Mouse (Mus musculus): ENCODE results near the gene Acot1. TPM values are rescaled to one million over a fixed set of nuclear protein-coding genes. Genes with fewer than 3 reads are reported as not detected.
A peak's percentile ranks its signal among the peaks of the same experiment; 100 is the strongest.
"Not testable (repeated sequence)": the region's sequence is repeated elsewhere in the genome, so short reads cannot be mapped to it uniquely, and the experiment has no call there.

Gene Acot1
- polyA plus RNA-seq (2012; rRNA removed) = 2.2 and 2.8 TPM in 2 replicates

DNA sequence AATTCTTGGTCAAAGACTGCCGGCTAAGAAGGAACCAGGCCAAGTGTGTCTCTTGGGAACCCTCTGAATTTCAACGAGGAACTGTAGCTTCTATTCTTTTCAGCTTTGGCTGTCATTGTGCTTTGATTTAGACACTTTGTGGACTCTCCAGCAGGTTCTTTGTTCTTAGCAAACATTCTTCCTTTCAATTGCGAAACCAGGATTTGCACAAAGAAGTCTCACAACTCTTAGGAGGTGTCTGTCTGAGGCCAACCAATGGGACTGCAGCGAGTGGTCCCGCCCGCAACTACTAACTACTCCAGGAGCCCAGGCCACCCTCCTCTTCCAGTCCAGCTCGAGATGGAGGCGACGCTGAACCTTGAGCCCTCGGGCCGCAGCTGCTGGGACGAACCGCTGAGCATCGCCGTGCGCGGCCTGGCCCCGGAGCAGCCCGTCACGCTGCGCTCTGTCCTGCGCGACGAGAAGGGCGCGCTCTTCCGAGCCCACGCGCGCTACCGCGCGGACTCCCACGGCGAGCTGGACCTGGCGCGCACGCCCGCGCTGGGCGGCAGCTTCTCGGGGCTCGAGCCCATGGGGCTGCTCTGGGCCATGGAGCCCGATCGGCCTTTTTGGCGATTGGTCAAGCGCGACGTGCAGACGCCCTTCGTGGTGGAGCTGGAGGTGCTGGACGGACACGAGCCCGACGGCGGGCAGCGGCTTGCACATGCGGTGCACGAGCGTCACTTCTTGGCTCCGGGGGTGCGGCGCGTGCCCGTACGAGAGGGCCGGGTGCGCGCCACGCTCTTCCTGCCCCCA, at the start of gene Acot1:
Acot1 (plus strand) TSS at position 320 of the 795 bp plus-strand sequence.
- peak in 1 of 2 experiments; percentile 18 for DNase-seq (ENCODE audit: low read depth in 1 of 2, low spot score in 2 of 2)
- H3K4me1 ChIP-seq (ENCODE audit: control insufficient read depth, insufficient read depth, insufficient read length); H3K27me3 ChIP-seq (ENCODE audit: control insufficient read depth, insufficient read depth, low read length); H3K27ac ChIP-seq (ENCODE audit: insufficient read depth, low read length); H3K36me3 ChIP-seq (ENCODE audit: control insufficient read depth, insufficient read depth, low read length): not testable (repeated sequence)
- 1% methylated on average over 70 of the region's 70 CpGs for WGBS
- peak within 1 kb of the TSS; percentile 52 for H3K4me3 ChIP-seq (ENCODE audit: extremely low read depth, insufficient read depth, insufficient read length)

DNA sequence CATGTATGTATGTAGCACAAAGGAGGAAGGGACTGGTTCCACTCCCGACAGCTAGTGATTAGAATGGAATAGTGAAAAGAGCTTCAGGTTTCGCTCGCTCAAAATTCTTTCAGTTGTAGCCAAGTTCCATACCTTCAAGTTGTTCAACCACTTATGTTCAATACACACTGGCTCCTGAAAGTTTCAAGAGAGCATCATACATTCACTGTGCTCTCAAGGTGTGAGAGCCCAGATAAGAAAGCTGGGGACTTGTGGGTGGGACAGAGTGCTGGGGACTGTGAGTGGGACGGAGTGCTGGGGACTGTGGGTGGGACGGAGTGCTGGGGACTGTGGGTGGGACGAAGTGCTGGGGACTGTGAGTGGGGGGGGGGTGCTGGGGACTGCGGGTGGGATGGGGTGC, 44.1 kb upstream of the Acot1 start:
- no peak for DNase-seq (ENCODE audit: low read depth in 1 of 2, low spot score in 2 of 2)
- Histone ChIP-seq H3K4me3 (ENCODE audit: extremely low read depth, insufficient read depth, insufficient read length) (no peak overlapping the region), H3K36me3 (ENCODE audit: control insufficient read depth, insufficient read depth, low read length) (no peaks in the 10 kb centered on the region), H3K27me3 (ENCODE audit: control insufficient read depth, insufficient read depth, low read length) (no peaks in the 10 kb centered on the region), H3K27ac (ENCODE audit: insufficient read depth, low read length) (no peak overlapping the region), H3K4me1 (ENCODE audit: control insufficient read depth, insufficient read depth, insufficient read length) (no peaks in the 10 kb centered on the region)
- 90% methylated on average over 7 of the region's 7 CpGs for WGBS
- TF ChIP-seq CTCF (IDR thresholded peaks at IDR 0.05; ENCODE audit: extremely low read depth, insufficient read depth, insufficient read length, insufficient replicate concordance) (no peak), POLR2A (IDR thresholded peaks at IDR 0.05; ENCODE audit: low read depth, low read length) (no peak)

DNA sequence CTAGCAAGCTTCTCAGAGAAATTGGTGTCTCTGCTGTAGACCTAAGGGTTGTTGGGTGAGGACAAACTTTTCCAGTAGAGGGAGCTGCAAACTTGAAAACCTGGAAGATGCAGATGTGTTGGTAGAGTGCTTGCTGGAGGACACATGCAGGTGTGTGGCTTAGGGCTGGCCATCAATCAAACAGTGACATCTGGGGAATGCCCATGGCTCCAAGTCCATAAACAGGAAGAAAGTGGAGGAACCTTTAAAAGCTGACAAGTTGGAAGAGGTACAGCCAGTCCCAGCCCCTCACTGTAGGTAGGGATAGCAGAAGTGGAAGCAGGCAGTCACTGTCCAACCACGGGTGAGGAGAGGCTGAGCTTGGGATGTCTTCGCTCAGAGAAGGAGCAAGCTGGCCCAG, 37.2 kb upstream of the Acot1 start:
- Histone ChIP-seq H3K4me1 (ENCODE audit: control insufficient read depth, insufficient read depth, insufficient read length) (no peaks in the 10 kb centered on the region), H3K36me3 (ENCODE audit: control insufficient read depth, insufficient read depth, low read length) (no peaks in the 10 kb centered on the region), H3K4me3 (ENCODE audit: extremely low read depth, insufficient read depth, insufficient read length) (no peak overlapping the region), H3K27me3 (ENCODE audit: control insufficient read depth, insufficient read depth, low read length) (no peaks in the 10 kb centered on the region), H3K27ac (ENCODE audit: insufficient read depth, low read length) (no peak overlapping the region)
- WGBS = 22% methylated on average over 2 of the region's 2 CpGs
- DNase-seq (ENCODE audit: low read depth in 1 of 2, low spot score in 2 of 2) = peak; percentile 26 to 41
- TF ChIP-seq POLR2A (IDR thresholded peaks at IDR 0.05; ENCODE audit: low read depth, low read length) (no peak), CTCF (IDR thresholded peaks at IDR 0.05; ENCODE audit: extremely low read depth, insufficient read depth, insufficient read length, insufficient replicate concordance) (peak; percentile 38; the same call in 1 of the 2 replicates)

DNA sequence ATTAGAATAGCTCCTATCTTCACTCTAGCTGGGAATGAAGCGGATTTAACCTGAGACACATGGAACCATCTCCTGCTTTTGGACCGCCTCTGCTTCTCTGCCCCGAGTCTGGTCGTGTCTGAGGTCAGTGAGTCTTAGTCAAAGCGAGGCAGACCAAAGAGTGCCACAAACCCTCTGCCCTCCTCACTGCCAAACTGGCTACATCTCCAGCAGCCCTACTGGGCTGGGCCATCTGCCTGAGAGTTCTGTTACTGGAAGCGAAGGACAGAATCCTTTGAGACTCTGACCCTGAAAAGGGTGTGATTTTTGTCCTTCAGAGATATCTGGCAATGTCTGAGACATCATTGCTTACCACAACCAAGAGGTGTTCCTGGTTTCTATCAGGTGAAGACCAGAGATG, 30.4 kb upstream of the Acot1 start:
- no peaks in the 10 kb centered on the region for H3K27me3 ChIP-seq (ENCODE audit: control insufficient read depth, insufficient read depth, low read length)
- no peak overlapping the region for H3K27ac ChIP-seq (ENCODE audit: insufficient read depth, low read length)
- no peak overlapping the region for H3K4me3 ChIP-seq (ENCODE audit: extremely low read depth, insufficient read depth, insufficient read length)
- no peak for TF ChIP-seq CTCF (IDR thresholded peaks at IDR 0.05; ENCODE audit: extremely low read depth, insufficient read depth, insufficient read length, insufficient replicate concordance)
- no peak for TF ChIP-seq POLR2A (IDR thresholded peaks at IDR 0.05; ENCODE audit: low read depth, low read length)
- DNase-seq (ENCODE audit: low read depth in 1 of 2, low spot score in 2 of 2) = no peak
- no peaks in the 10 kb centered on the region for H3K4me1 ChIP-seq (ENCODE audit: control insufficient read depth, insufficient read depth, insufficient read length)
- no peaks in the 10 kb centered on the region for H3K36me3 ChIP-seq (ENCODE audit: control insufficient read depth, insufficient read depth, low read length)
- WGBS = 88% methylated on average over 6 of the region's 6 CpGs

DNA sequence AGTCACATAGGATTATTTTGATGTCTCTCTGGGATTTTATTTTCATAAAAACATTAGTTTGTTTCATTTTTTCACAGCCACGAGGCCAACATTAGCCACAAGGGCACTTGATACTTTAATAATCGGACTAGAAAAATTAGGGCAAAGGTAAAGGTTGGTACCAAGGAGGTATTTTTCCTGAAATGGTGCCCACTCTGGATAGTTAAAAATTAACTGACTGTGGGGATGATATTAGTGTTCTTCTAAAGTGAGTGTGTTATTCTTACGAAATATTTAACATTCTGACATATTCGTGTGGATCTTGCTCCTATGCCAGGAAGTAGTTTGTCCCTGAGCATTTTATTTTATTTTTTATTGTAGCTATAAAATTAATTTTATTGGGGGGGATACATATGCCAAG, 27.7 kb upstream of the Acot1 start:
- no peaks in the 10 kb centered on the region for H3K27me3 ChIP-seq (ENCODE audit: control insufficient read depth, insufficient read depth, low read length)
- no peak for DNase-seq (ENCODE audit: low read depth in 1 of 2, low spot score in 2 of 2)
- 91% methylated on average over 4 of the region's 4 CpGs for WGBS
- H3K36me3 ChIP-seq (ENCODE audit: control insufficient read depth, insufficient read depth, low read length) = no peaks in the 10 kb centered on the region
- TF ChIP-seq CTCF (IDR thresholded peaks at IDR 0.05; ENCODE audit: extremely low read depth, insufficient read depth, insufficient read length, insufficient replicate concordance) = no peak
- TF ChIP-seq POLR2A (IDR thresholded peaks at IDR 0.05; ENCODE audit: low read depth, low read length) = no peak
- H3K4me1 ChIP-seq (ENCODE audit: control insufficient read depth, insufficient read depth, insufficient read length) = peaks cover under 1% of the 10 kb centered on the region; the same call in 1 of the 2 replicates
- H3K27ac ChIP-seq (ENCODE audit: insufficient read depth, low read length) = no peak overlapping the region
- H3K4me3 ChIP-seq (ENCODE audit: extremely low read depth, insufficient read depth, insufficient read length) = no peak overlapping the region

DNA sequence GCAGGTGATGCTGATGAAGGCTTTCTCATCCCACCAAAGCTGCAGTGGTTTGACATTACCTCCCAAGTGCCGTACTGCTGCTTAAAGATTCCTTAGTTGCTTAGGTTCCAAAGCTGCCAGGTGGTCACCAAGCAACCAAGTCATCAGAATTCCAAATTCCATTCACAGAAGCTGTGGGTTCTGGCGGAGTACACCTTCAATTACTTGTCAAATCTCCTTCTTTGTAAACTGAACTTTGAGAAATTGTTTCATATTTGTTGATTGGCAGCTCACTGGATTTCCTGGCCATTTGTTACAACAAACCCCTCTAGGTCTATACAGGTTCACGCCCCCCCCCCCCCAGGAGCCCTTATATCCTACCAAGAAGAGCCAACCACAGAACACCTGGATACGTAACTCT, 24.5 kb upstream of the Acot1 start, which contains the start of gene Heatr4:
Heatr4 (minus strand) TSS at position 101 of the 400 bp plus-strand sequence.
- Histone ChIP-seq H3K27ac (ENCODE audit: insufficient read depth, low read length) (no peak within 1 kb of the TSS), H3K27me3 (ENCODE audit: control insufficient read depth, insufficient read depth, low read length) (no peaks in the 10 kb centered on the region), H3K36me3 (ENCODE audit: control insufficient read depth, insufficient read depth, low read length) (no peaks in the 10 kb centered on the region), H3K4me3 (ENCODE audit: extremely low read depth, insufficient read depth, insufficient read length) (no peak within 1 kb of the TSS), H3K4me1 (ENCODE audit: control insufficient read depth, insufficient read depth, insufficient read length) (peaks cover 4% of the 10 kb centered on the region; the same call in 1 of the 2 replicates)
- 92% methylated on average over 4 of the region's 4 CpGs for WGBS
- DNase-seq (ENCODE audit: low read depth in 1 of 2, low spot score in 2 of 2) = no peak
- TF ChIP-seq POLR2A (IDR thresholded peaks at IDR 0.05; ENCODE audit: low read depth, low read length) = no peak
- TF ChIP-seq CTCF (IDR thresholded peaks at IDR 0.05; ENCODE audit: extremely low read depth, insufficient read depth, insufficient read length, insufficient replicate concordance) = no peak

DNA sequence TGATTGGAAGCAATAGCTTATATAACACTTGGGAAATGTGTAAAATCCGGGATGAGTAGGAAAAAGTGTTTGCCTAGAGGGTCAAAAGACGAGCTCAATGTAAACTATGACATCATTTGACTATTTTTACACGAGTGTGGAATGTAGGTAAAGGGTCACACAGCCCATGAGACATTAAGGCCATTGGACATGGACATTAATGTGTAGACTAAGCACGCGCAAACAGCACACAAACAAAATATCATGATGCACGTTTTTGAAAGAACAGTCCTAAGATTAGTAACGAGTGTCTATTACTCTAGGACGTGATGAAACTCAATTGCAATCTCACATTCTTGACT, 22.1 kb upstream of the Acot1 start:
- Histone ChIP-seq H3K36me3 (ENCODE audit: control insufficient read depth, insufficient read depth, low read length) (0 out of 2 replicates have a peak, but pooled peaks cover 1% of the 10 kb centered on the region), H3K4me3 (ENCODE audit: extremely low read depth, insufficient read depth, insufficient read length) (peak overlapping the region; percentile 69), H3K4me1 (ENCODE audit: control insufficient read depth, insufficient read depth, insufficient read length) (peaks cover 4% of the 10 kb centered on the region; the same call in 1 of the 2 replicates), H3K27me3 (ENCODE audit: control insufficient read depth, insufficient read depth, low read length) (no peaks in the 10 kb centered on the region), H3K27ac (ENCODE audit: insufficient read depth, low read length) (peak overlapping the region; percentile 96)
- 16% methylated on average over 8 of the region's 8 CpGs for WGBS
- TF ChIP-seq CTCF (IDR thresholded peaks at IDR 0.05; ENCODE audit: extremely low read depth, insufficient read depth, insufficient read length, insufficient replicate concordance) = no peak
- no peak for DNase-seq (ENCODE audit: low read depth in 1 of 2, low spot score in 2 of 2)

Measured in spleen, adult 2 months (tissue).